Mouse (Mus musculus) cerebellum, adult 11-12 months (tissue): ENCODE measurements around the gene Lifr.

ENCODE experiments used
- DNase-seq: peaks from one replicate; pipeline ENCODE4 v3.0.0; 2022

The Lifr gene

GRCm38 (mm10) chr15:7090211-7090765 is at the start of gene Lifr:
Lifr (plus strand) TSS chr15:7090614.
- no peak for DNase-seq

GRCm38 (mm10) chr15:7044081-7044749 is 46.2 kb upstream of the Lifr start:
- no peak for DNase-seq

- no peak for DNase-seq
Observed at GRCm38 (mm10) chr15:7045056-7045455, 45.4 kb upstream of the Lifr start.

GRCm38 (mm10) chr15:7047931-7048330 is 42.5 kb upstream of the Lifr start:
- no peak for DNase-seq

GRCm38 (mm10) chr15:7048916-7049315 is 41.5 kb upstream of the Lifr start:
- DNase-seq: no peak

- no peak for DNase-seq
Observed at GRCm38 (mm10) chr15:7051666-7052065, 38.7 kb upstream of the Lifr start.

GRCm38 (mm10) chr15:7052117-7052516 is 38.3 kb upstream of the Lifr start:
- DNase-seq: no peak

GRCm38 (mm10) chr15:7056851-7057250 is 33.6 kb upstream of the Lifr start:
- no peak for DNase-seq

GRCm38 (mm10) chr15:7060522-7060921 is 29.9 kb upstream of the Lifr start:
- no peak for DNase-seq

GRCm38 (mm10) chr15:7061995-7062697 is 28.3 kb upstream of the Lifr start:
- DNase-seq: no peak

GRCm38 (mm10) chr15:7062698-7063009 is 27.8 kb upstream of the Lifr start:
- DNase-seq: no peak

GRCm38 (mm10) chr15:7063521-7064240 is 26.7 kb upstream of the Lifr start:
- DNase-seq: no peak

GRCm38 (mm10) chr15:7064992-7065523 is 25.4 kb upstream of the Lifr start:
- no peak for DNase-seq

GRCm38 (mm10) chr15:7065624-7066023 is 24.8 kb upstream of the Lifr start:
- no peak for DNase-seq

- no peak for DNase-seq
Observed at GRCm38 (mm10) chr15:7066752-7067151, 23.7 kb upstream of the Lifr start.

- DNase-seq: no peak
Observed at GRCm38 (mm10) chr15:7069374-7069773, 21.0 kb upstream of the Lifr start.

- DNase-seq: no peak
Observed at GRCm38 (mm10) chr15:7070199-7070794, 20.1 kb upstream of the Lifr start.

- DNase-seq: no peak
Observed at GRCm38 (mm10) chr15:7073269-7073668, 17.1 kb upstream of the Lifr start.

GRCm38 (mm10) chr15:7075185-7075584 is 15.2 kb upstream of the Lifr start:
- no peak for DNase-seq

GRCm38 (mm10) chr15:7078356-7078755 is 12.1 kb upstream of the Lifr start:
- DNase-seq: no peak

GRCm38 (mm10) chr15:7079631-7080337 is 10.6 kb upstream of the Lifr start:
- DNase-seq: no peak

- no peak for DNase-seq
Observed at GRCm38 (mm10) chr15:7080916-7081626, 9.3 kb upstream of the Lifr start.
